Mouse (Mus musculus) T-helper 17 cell (primary cell): ENCODE data around the gene Jpt2.
"Not testable (repeated sequence)": the region's sequence is repeated elsewhere in the genome, so short reads cannot be mapped to it uniquely, and the experiment has no call there.

Source experiments
- in situ Hi-C, 2 experiments: fragments of 300-600 bp; cut with MboI, MseI; formaldehyde crosslinking; loops; 1 replicate in 1 of 2; 2 replicates in 1 of 2; pipeline ENCODE4 v1.15.1; 2025; ENCODE audit warnings: high pct_unique_total_duplicates in 2 of 2

Gene Jpt2

DNA sequence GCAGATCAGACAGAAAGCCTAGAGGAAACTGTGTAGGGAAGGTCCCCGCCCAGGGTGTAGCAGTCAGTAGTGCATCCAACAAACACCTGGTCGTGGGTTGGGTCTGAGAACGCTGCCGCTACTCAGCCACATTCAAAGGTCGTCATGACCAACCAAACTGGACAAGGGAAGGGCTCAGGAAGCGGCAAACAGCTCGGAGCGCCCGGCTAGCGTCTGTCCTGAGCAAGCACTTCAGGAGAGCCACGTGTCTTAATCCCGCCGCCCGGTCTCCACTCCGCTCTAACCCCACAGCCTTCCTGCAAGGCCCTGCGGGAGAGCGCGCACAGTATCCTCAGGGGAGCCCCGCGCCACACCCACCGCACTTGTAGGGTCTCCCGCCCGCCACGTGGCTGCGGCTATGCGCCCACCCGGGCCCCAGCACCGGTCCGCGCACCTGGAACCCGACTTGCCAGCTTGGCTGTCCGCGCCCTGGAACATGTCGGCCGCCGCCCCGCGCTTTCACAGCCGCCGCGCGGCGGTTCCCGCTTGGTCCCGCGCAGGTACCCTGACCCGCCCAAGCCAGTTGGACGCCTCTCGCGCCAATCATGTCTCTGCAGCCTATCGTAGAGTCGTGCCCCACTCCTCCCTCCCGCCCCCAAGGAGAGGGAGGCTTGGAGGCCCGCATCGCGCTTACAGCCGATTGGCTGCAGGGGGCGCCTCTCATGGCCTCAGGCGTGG lies at the start of gene Jpt2:
TSS of gene Jpt2 (minus strand) at position 555 of the 717 bp plus-strand sequence.
- in situ Hi-C loops, result no loop called here

GRCm38 (mm10) chr17:25007480-25007879 lies 47.0 kb upstream of the Jpt2 start:
- in situ Hi-C loops, result no loop called here

DNA sequence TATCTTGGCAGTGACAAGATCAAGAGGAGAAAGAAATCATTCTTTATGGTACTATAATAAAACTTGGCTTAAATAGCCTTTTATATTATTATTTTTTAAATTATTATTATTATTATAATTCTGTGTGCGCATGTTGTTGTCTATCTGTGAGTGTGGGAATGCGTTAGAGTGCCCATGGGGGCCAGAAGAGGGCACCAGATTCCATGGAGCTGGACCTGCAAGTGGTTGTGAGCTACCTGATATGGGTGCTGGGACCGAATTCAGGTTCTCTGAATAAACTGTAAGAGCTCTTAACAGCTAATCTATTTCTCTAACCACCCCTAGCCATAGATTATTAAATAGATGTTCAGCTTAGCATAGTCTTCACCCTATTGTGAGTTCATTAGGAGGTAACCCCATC lies 44.6 kb upstream of the Jpt2 start:
- in situ Hi-C loops, result no loop called here

DNA sequence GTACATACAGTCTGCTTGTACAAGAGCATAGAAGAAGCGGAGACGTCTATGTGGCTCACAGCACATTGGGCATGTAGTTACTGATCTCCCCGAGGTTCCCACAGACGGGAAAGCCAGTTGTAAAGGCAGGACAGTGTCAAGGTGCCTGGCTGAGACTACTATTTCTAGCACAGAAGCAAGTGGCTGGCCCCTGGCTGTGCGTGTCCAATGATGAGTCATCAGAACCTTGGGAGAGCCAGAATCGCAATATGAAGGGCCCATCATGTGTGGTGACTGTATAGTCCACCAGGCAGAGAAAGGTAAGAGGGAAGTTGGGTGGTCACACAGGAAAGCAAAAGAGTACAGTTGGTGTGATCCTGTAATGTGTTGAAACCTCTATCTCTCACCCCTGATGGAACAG lies 34.2 kb upstream of the Jpt2 start:
- in situ Hi-C loops, result no loop called here

DNA sequence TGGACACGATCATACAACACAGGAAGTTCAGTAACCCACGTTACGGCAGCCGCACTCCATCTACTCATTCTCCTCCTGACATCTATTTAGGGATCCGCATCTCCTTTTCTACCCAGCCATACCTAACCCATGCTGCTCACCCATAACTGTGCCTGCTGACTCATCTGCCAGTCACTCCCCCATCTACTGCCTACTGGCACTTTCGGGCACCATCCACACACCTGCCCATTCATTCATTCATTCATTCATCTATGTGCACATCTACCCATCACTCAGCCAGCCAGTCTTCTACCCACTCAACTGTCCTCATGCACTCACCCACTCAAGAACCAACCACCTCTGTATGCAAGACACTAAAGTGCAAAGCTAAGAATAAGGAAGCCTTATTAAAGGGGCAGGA lies 26.7 kb upstream of the Jpt2 start:
- in situ Hi-C loops, result no loop called here

- in situ Hi-C loops, result no loop called here
These were observed 595 bp upstream of the Jpt2 start for GRCm38 (mm10) chr17:24960852-24961715.

- in situ Hi-C loops, result loop anchor here in 1 of 2 experiments (10.0 kb wide), 1 partner anchor 995 kb away; no protein-coding TSS in a partner anchor
These were observed 1.1 kb downstream of the Jpt2 start for GRCm38 (mm10) chr17:24959371-24959770.

- in situ Hi-C loops, result loop anchor here in 1 of 2 experiments (10.0 kb wide), 1 partner anchor 988 kb away; no protein-coding TSS in a partner anchor
These were observed 7.2 kb downstream of the Jpt2 start for GRCm38 (mm10) chr17:24953291-24953690.

GRCm38 (mm10) chr17:24950671-24951070 lies 9.8 kb downstream of the Jpt2 start:
- in situ Hi-C loops, result loop anchor here in 1 of 2 experiments (10.0 kb wide), 1 partner anchor 986 kb away; no protein-coding TSS in a partner anchor

GRCm38 (mm10) chr17:24948204-24948603 lies 12.3 kb downstream of the Jpt2 start:
- in situ Hi-C loops, result no loop called here

- in situ Hi-C loops, result not testable (repeated sequence)
These were observed 16.9 kb downstream of the Jpt2 start for GRCm38 (mm10) chr17:24943589-24943988.

- in situ Hi-C loops, result no loop called here
These were observed 17.5 kb downstream of the Jpt2 start for GRCm38 (mm10) chr17:24943036-24943435.

DNA sequence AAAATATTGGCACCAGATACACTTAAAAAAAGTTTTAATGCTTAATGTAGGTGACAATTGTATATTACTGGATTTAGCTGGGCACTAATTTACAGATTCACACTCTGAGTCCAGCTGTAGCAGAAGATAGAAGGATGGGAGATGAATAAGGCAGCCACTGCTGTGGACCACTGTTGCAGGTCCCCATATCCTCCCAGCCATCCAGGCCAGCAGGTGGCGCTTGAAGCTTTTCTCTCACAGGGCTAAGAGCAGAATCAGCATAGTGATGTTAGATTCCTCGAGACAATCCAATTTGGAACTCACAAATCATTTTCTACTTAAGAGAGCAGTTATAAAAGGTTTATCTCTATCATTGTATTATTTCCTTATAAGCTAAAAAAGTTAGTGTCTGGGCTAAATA lies 18.0 kb downstream of the Jpt2 start:
- in situ Hi-C loops, result not testable (repeated sequence)

GRCm38 (mm10) chr17:24937266-24937665 lies 23.2 kb downstream of the Jpt2 start:
- in situ Hi-C loops, result no loop called here

DNA sequence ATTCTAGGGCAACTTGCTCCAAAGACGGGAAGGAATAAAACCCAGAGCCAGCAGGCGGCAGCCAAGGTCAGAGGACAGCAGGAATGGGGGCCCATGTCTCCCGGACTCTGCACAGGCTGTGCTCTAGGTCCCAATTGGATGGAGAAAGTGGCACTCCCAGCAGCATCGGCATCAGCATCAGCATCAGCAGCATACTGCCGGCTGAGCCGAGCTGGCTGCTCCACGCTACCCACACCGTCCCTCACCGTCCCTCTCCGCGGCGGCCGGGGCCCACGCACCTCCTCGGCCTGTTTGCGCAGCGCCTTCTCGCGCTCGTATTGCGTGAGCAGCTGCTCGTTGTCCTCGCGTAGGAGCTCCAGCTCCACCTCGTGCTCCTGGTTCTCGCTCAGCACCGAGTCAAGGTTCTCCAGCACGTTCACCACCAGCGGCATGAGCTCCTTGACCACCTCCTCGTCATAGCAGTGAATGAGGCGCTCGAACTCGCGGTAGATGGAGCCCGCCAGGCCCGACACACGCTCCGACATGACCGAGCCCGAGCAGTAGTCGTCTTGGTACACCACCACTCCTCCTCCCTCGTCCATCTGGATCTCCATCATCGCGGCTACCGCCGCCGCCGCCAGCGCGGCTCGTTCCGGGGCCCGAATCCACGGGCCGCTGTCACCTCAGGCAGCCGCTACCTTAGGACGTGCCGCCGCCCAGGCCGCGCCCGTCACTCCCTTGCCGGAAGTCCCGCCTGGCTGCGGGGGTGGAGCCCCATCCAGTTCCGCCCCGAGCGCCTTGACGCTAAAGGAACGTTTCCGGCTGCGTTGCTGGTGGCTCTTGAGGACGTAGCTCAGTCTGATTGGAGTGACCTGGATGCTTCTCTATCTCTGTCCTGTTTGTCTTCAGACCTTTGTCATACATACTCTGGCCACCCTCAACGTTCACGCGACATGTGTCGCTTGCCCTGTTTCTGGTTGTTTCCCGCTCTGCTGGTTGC lies 23.9 kb downstream of the Jpt2 start, which contains the start of gene Mapk8ip3:
TSS of gene Mapk8ip3 (minus strand) at position 719 of the 979 bp plus-strand sequence.
- in situ Hi-C loops, result no loop called here

- in situ Hi-C loops, result no loop called here
These were observed 24.8 kb downstream of the Jpt2 start for GRCm38 (mm10) chr17:24935666-24936065.

GRCm38 (mm10) chr17:24934926-24935325 lies 25.6 kb downstream of the Jpt2 start:
- in situ Hi-C loops, result no loop called here

DNA sequence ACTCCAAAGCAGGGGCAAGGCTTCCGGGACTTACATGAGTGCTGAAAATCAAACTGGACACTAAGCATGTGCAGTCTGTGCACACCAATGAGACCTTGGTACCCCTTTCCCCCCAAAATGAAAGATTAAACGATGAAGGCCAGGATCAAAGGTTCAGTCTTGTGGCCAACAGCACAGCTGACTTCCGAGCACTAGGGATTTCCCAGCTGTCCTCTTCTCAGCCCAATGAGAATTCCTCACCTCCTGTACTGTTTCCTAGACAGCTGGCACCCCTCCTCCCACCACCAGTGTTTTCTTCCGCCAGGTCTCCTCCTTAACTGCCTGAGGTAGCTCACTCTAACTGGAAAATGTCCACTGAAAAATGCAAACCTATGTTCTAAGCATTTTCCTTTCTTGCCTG lies 27.3 kb downstream of the Jpt2 start:
- in situ Hi-C loops, result no loop called here

DNA sequence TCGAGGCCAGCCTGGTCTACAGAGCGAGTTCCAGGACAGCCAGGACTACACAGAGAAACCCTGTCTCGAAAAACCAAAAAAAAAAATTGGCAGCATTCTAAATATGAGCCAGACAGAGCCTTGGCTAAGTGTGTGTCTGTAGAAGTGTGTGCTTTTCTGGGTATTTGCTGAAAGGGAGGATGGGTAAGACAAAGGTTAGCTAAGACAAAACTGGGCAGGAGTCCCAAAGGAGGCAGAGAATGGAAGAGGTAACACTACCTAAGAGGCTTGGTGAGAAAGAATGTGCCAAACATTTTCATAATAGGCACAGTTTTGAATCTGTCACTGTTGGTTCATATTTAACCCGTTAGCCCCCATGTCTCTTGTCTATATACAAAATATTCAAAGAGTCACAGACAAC lies 28.1 kb downstream of the Jpt2 start:
- in situ Hi-C loops, result no loop called here

DNA sequence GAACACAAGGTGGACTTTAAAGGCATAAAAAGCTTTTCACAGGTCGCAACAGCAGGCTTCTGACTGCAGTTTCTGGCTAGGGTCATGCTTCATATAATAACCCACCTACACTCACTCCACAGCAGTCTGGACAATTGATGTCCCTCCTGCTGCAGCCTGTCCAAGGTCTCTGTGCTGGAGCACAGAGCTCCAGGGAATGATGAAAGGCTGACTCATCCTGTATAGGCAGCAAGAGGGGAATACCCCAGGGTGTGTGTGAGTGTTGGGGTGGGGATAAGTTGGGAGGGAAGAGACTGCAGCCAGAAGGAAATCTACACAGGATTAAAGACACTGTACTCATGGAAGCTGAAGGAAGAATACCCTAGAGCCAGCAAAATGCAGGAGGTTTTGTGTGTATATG lies 31.0 kb downstream of the Jpt2 start:
- in situ Hi-C loops, result no loop called here

- in situ Hi-C loops, result no loop called here
These were observed 37.2 kb downstream of the Jpt2 start for GRCm38 (mm10) chr17:24923246-24923645.
